Mouse (Mus musculus) E14TG2a.4 (cell line): ENCODE measurements around the gene Mdm1.

Source experiments
- CTCF ChIP-seq: conservative IDR thresholded peaks from 2 replicates; pipeline ENCODE4 v1.5.1; 2014; ENCODE audit warnings: low read length
- NANOG ChIP-seq: IDR thresholded peaks from 2 replicates; pipeline ENCODE4 v1.6.1; 2014; ENCODE audit warnings: borderline replicate concordance, low read length, mixed read lengths
- POU5F1 ChIP-seq: IDR thresholded peaks from 2 replicates; pipeline ENCODE4 v1.6.1; 2014; ENCODE audit warnings: low read length, borderline replicate concordance

DNA sequence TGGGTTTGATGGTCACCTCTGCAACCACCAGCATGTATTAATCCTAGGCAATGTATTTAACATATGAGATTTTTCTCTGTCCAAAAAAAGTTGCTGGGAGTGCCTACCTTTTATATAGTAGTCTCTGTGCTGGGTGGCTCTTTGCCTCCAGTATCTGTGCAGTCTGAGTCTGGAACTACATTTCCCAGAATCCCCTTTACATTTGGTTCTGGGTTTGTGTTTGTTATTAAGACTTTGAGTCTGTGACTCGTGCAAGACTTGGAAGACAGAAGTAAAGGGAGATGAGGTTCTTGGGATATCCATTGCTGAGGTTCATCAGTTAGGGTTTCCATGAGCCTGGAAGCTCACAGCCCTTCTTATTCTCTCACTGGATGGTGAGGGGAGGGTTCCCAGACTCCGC is 11.6 kb upstream of the Mdm1 start:
- no peak for TF ChIP-seq CTCF
- no peak for TF ChIP-seq POU5F1
- TF ChIP-seq NANOG, result no peak
